Mouse (Mus musculus) midbrain, postnatal 0 days (tissue): ENCODE data around the gene Polq. TPM values are rescaled to one million over a fixed set of nuclear protein-coding genes. Genes with fewer than 3 reads are reported as not detected.

Experiments used
- ATAC-seq: fragments of 200-750 bp; cut with Nextera tagmentation; 2 replicates; pipeline ENCODE4 v1.8.0; 2017; ENCODE audit warnings: moderate number of reproducible peaks, mild to moderate bottlenecking, moderate TSS enrichment, moderate library complexity; ENCODE audit not compliant: low FRiP score
- DNase-seq: peaks from one replicate; pipeline ENCODE4 v3.0.0-alpha.2; 2015; ENCODE audit warnings: low spot score
- H3K27ac ChIP-seq: fragments of 300-500 bp; sonication (generic); 2 replicates; pipeline ENCODE4 v1.5.1; 2014; ENCODE audit warnings: low read depth, mild to moderate bottlenecking, low read length, mixed read lengths
- H3K27me3 ChIP-seq: fragments of 300-500 bp; sonication (generic); 2 replicates; pipeline ENCODE4 v1.6.1; 2014; ENCODE audit warnings: low read length, control low read depth, mixed read lengths; ENCODE audit not compliant: insufficient read depth
- H3K36me3 ChIP-seq: fragments of 300-500 bp; sonication (generic); 2 replicates; pipeline ENCODE4 v1.6.1; 2014; ENCODE audit warnings: low read length, control low read depth, mixed read lengths; ENCODE audit not compliant: insufficient read depth
- H3K4me1 ChIP-seq: fragments of 300-500 bp; sonication (generic); 2 replicates; pipeline ENCODE4 v1.6.1; 2014; ENCODE audit warnings: mild to moderate bottlenecking, control low read depth, antibody characterized with exemption, low read length, mixed read lengths; ENCODE audit not compliant: insufficient read depth
- H3K4me2 ChIP-seq: fragments of 300-500 bp; sonication (generic); 2 replicates; pipeline ENCODE4 v1.6.1; 2014; ENCODE audit warnings: low read depth, mild to moderate bottlenecking, low read length, mixed read lengths; ENCODE audit not compliant: poor library complexity, severe bottlenecking
- H3K4me3 ChIP-seq: fragments of 300-500 bp; sonication (generic); 2 replicates; pipeline ENCODE4 v1.5.1; 2014; ENCODE audit warnings: low read depth, mild to moderate bottlenecking, low read length, moderate library complexity
- H3K9ac ChIP-seq: fragments of 300-500 bp; sonication (generic); replicated peaks from 2 replicates; pipeline ENCODE4 v1.6.1; 2014; ENCODE audit warnings: mild to moderate bottlenecking, low read length, moderate library complexity, mixed read lengths; ENCODE audit not compliant: poor library complexity, severe bottlenecking
- H3K9me3 ChIP-seq: fragments of 300-500 bp; sonication (generic); 2 replicates; pipeline ENCODE4 v1.6.1; 2016; ENCODE audit warnings: low read length, control low read depth
- CTCF ChIP-seq: IDR thresholded peaks from 2 replicates; pipeline ENCODE4 v1.5.1; 2016; ENCODE audit warnings: antibody characterized with exemption, mild to moderate bottlenecking
- WGBS: fragments of 180-500 bp; shearing (Covaris S2); extraction: QIAGEN DNeasy Blood & Tissue Kit; methylation state at CpG from one replicate; pipeline ENCODE4 v1.1.7; 2014; 5-methylcytosine and 5-hydroxymethylcytosine counted together
- polyA plus RNA-seq: library from polyadenylated mRNA; unstranded; fragments of >200 nt; fragmentation: Nextera tagmentation; extraction: Ambion mirVana; gene quantifications from 2 replicates; pipeline ENCODE4 v1.2.1, GENCODE M21; 2015
- total RNA-seq: library from RNA; depleted of rRNA; stranded (reverse); fragments of >200 nt; gene quantifications from 2 replicates; pipeline ENCODE4 v1.2.3, GENCODE M21; 2014

Polq gene
- total and polyA plus RNA-seq, 2 experiments from 2014 or later = 1.0 to 1.5 TPM

GRCm38 (mm10) chr16:37059631-37060030, 48.0 kb downstream of the Polq start:
- Histone ChIP-seq H3K36me3 (0 out of 2 replicates have a peak, but pooled peaks cover 6% of the 10 kb centered on the region), H3K27ac (no peak overlapping the region), H3K4me1 (no peaks in the 10 kb centered on the region), H3K4me3 (no peak overlapping the region), H3K27me3 (no peaks in the 10 kb centered on the region), H3K9ac (no peak overlapping the region), H3K4me2 (no peak overlapping the region), H3K9me3 (no peaks in the 10 kb centered on the region)
- ATAC-seq = no peak
- no peak for TF ChIP-seq CTCF
- 92% methylated on average over 3 of the region's 3 CpGs for WGBS
- DNase-seq = no peak

- Histone ChIP-seq H3K4me1 (no peaks in the 10 kb centered on the region), H3K4me3 (no peak overlapping the region), H3K36me3 (0 out of 2 replicates have a peak, but pooled peaks cover 6% of the 10 kb centered on the region), H3K9ac (no peak overlapping the region), H3K27ac (no peak overlapping the region), H3K27me3 (no peaks in the 10 kb centered on the region), H3K4me2 (no peak overlapping the region), H3K9me3 (no peaks in the 10 kb centered on the region)
- DNase-seq = no peak
- WGBS = 96% methylated on average over 4 of the region's 4 CpGs
- ATAC-seq = no peak
- TF ChIP-seq CTCF = no peak
Observed at GRCm38 (mm10) chr16:37061261-37061660, 49.7 kb downstream of the Polq start.

GRCm38 (mm10) chr16:37072354-37072753, 60.8 kb downstream of the Polq start:
- no peak overlapping the region for H3K4me3 ChIP-seq
- H3K9ac ChIP-seq = no peak overlapping the region
- 91% methylated on average over 5 of the region's 5 CpGs for WGBS
- ATAC-seq (no peak), DNase-seq (no peak)
- H3K9me3 ChIP-seq = no peaks in the 10 kb centered on the region
- no peak overlapping the region for H3K4me2 ChIP-seq
- H3K36me3 ChIP-seq = no peaks in the 10 kb centered on the region
- no peaks in the 10 kb centered on the region for H3K27me3 ChIP-seq
- TF ChIP-seq CTCF = no peak
- H3K4me1 ChIP-seq = no peaks in the 10 kb centered on the region
- H3K27ac ChIP-seq = no peak overlapping the region

- H3K4me2 ChIP-seq = no peak overlapping the region
- no peaks in the 10 kb centered on the region for H3K4me1 ChIP-seq
- 84% methylated on average over 1 of the region's 1 CpGs for WGBS
- no peak overlapping the region for H3K27ac ChIP-seq
- H3K36me3 ChIP-seq = no peaks in the 10 kb centered on the region; the same call in 1 of the 2 replicates
- DNase-seq (no peak), ATAC-seq (no peak)
- no peaks in the 10 kb centered on the region for H3K27me3 ChIP-seq
- no peak overlapping the region for H3K4me3 ChIP-seq
- no peaks in the 10 kb centered on the region for H3K9me3 ChIP-seq
- TF ChIP-seq CTCF = no peak
- no peak overlapping the region for H3K9ac ChIP-seq
Observed at GRCm38 (mm10) chr16:37089648-37090047, 78.1 kb downstream of the Polq start.

- DNase-seq = no peak
- no peak for TF ChIP-seq CTCF
- Histone ChIP-seq H3K9ac (no peak overlapping the region), H3K4me1 (no peaks in the 10 kb centered on the region), H3K36me3 (no peaks in the 10 kb centered on the region), H3K27me3 (no peaks in the 10 kb centered on the region), H3K27ac (no peak overlapping the region), H3K4me3 (no peak overlapping the region), H3K9me3 (no peaks in the 10 kb centered on the region), H3K4me2 (no peak overlapping the region)
- 73% methylated on average over 4 of the region's 4 CpGs for WGBS
- ATAC-seq = no peak
Observed at GRCm38 (mm10) chr16:37094169-37094833, 82.7 kb downstream of the Polq start.

GRCm38 (mm10) chr16:37108763-37109162, 97.2 kb downstream of the Polq start:
- Histone ChIP-seq H3K4me2 (no peak overlapping the region), H3K27ac (no peak overlapping the region), H3K9me3 (no peaks in the 10 kb centered on the region), H3K27me3 (no peaks in the 10 kb centered on the region), H3K4me3 (no peak overlapping the region), H3K4me1 (no peaks in the 10 kb centered on the region), H3K36me3 (no peaks in the 10 kb centered on the region), H3K9ac (no peak overlapping the region)
- no peak for TF ChIP-seq CTCF
- 34% methylated on average over 5 of the region's 5 CpGs for whole genome bisulfite sequencing
- DNase-seq = no peak
- no peak for ATAC-seq
